8 mouse cellular contexts compared by ENCODE assay signal in the genomic region with DNA sequence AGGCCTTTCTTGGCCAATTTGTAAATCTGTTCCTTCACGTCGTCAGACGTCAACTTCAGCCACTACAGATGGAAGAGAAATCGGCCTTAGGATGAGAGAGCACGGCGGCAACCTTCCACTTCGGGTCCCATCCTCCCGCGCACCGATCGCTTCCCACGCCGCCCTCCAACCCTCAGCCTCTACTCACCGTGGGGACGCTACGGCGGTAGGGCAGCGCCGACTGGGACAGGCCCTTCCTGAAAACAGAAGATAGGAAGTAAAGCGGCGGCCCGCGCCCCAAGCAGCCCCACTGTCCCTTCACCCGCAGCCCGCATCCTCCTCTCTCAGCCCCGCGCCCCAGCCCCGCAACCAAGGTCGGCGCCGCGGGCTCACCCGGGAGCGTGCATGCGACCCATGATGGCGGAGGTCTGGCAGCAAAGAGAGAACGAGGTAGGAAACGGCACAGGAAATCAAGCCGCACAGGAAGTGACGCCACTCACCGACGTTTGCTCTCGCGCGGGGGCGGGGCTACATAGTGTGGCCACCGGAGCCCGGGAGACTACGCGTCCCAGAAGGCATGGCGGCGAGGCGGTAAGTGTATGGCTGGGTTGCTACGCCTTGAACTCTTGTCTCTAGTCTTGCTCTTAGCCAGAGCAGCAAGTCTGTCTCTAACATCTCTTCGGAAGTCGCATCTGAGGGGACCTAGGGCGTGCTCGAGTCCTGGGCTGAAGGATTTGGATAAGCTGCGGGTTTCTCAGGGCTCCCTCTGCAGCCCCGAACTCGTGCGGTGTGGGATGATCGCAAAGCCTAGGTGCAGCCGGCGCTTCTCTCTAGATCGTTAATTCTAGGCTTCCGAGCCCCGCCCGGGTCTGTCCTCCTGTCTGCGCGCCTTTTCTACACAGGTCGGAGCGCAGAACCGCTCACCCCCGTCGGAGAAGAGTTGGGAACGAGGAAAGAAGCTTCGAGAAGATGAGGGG. TPM values are rescaled to one million over a fixed set of nuclear protein-coding genes. Genes with fewer than 3 reads are reported as not detected.
A peak's percentile ranks its signal among the peaks of the same experiment; 100 is the strongest.
DNase-seq lines count a peak whose midpoint lies in the region; ATAC-seq and TF ChIP-seq lines count a peak whose summit lies in the region.

A gene (minus strand): TSS at position 483 of the 956 bp plus-strand sequence.

- peak within 1 kb of the TSS; percentile 84 for H3K4me3 ChIP-seq in ES-E14 (ENCODE audit: insufficient read depth in 1 of 2, low read depth in 1 of 2, low read length in 2 of 2, poor library complexity in 1 of 2, severe bottlenecking in 1 of 2)
- peak within 1 kb of the TSS; percentile 77 for H3K4me3 ChIP-seq in forebrain, embryonic 16.5 days (replicated peaks; ENCODE audit: low read length)
- H3K4me3 ChIP-seq in layer of hippocampus, adult 2 months = peak within 1 kb of the TSS; percentile 97
- H3K4me3 ChIP-seq in lung, embryonic 14.5 days (ENCODE audit: low read depth, low read length) = peak within 1 kb of the TSS; percentile 89
- H3K4me3 ChIP-seq in olfactory bulb, adult 2 months (ENCODE audit: insufficient read depth, low read depth, low read length) = peak within 1 kb of the TSS; percentile 88
- peak within 1 kb of the TSS; percentile 87 for H3K4me3 ChIP-seq in thymus, adult 2 months (ENCODE audit: control insufficient read depth, insufficient read depth, low read length)

- intact Hi-C loops in heart, postnatal 36 days (cut with DNase I) = loop anchor here (10.0 kb wide), 1 partner anchor 1781 kb away; a partner anchor contains a TSS

- H3K36me3 ChIP-seq in ES-E14 (ENCODE audit: control insufficient read depth, insufficient read depth, low read length, poor library complexity, severe bottlenecking) = peaks cover 18% of the 10 kb centered on the region
- H3K36me3 ChIP-seq in forebrain, embryonic 16.5 days (ENCODE audit: control insufficient read depth, insufficient read depth) = peaks cover 20% of the 10 kb centered on the region
- peaks cover 42% of the 10 kb centered on the region for H3K36me3 ChIP-seq in lung, embryonic 14.5 days (ENCODE audit: insufficient read depth)
- H3K36me3 ChIP-seq in thymus, adult 2 months (ENCODE audit: control insufficient read depth, insufficient read depth, low read length) = peaks cover 25% of the 10 kb centered on the region

- peak; percentile 95 for TF ChIP-seq POLR2A in olfactory bulb, adult 2 months (IDR thresholded peaks at IDR 0.05; ENCODE audit: insufficient read depth, low read depth, low read length)
- peak; percentile 94; the same call in 1 of the 2 replicates for TF ChIP-seq POLR2A in thymus, adult 2 months (IDR thresholded peaks at IDR 0.05; ENCODE audit: control insufficient read depth, extremely low read depth, insufficient read depth, low read length, poor library complexity)

- under 1% methylated on average over 78 of the region's 78 CpGs for WGBS in forebrain, embryonic 16.5 days
- WGBS in lung, embryonic 14.5 days = under 1% methylated on average over 78 of the region's 78 CpGs
- WGBS in olfactory bulb, adult 2 months = under 1% methylated on average over 78 of the region's 78 CpGs
- under 1% methylated on average over 78 of the region's 78 CpGs for WGBS in thymus, adult 2 months

- in situ Hi-C loops in ES-E14 (cut with MboI; ENCODE audit: low sequenced_read_pairs in 2 of 2, unreplicated experiment in 2 of 2) = no loop called here

- peak within 1 kb of the TSS; percentile 96 for H3K9ac ChIP-seq in ES-E14 (ENCODE audit: insufficient read depth, low read depth, low read length, poor library complexity, severe bottlenecking)
- peak within 1 kb of the TSS; percentile 86 for H3K9ac ChIP-seq in forebrain, embryonic 16.5 days (replicated peaks; ENCODE audit: low read depth, low read length)
- peak within 1 kb of the TSS; percentile 97 for H3K9ac ChIP-seq in lung, embryonic 14.5 days

- H3K4me1 ChIP-seq in ES-E14 (ENCODE audit: control insufficient read depth in 2 of 2, insufficient read depth in 2 of 2, low read length in 2 of 2, poor library complexity in 1 of 2) = no peaks in the 10 kb centered on the region
- peaks cover 15% of the 10 kb centered on the region for H3K4me1 ChIP-seq in forebrain, embryonic 16.5 days (replicated peaks; ENCODE audit: control insufficient read depth, insufficient read depth, low read length)
- peaks cover 11% of the 10 kb centered on the region; the same call in 1 of the 2 replicates for H3K4me1 ChIP-seq in lung, embryonic 14.5 days (ENCODE audit: insufficient read depth)
- H3K4me1 ChIP-seq in olfactory bulb, adult 2 months (ENCODE audit: control insufficient read depth, insufficient read depth, low read length) = peaks cover 4% of the 10 kb centered on the region; the same call in 1 of the 2 replicates
- peaks cover 5% of the 10 kb centered on the region for H3K4me1 ChIP-seq in thymus, adult 2 months (replicated peaks; ENCODE audit: control insufficient read depth, insufficient read depth, low read length)

- TF ChIP-seq CTCF in layer of hippocampus, adult 2 months (conservative IDR thresholded peaks at IDR 0.05) = no peak
- 0 out of 2 replicates have a peak, but pooled peaks have one; percentile 2 for TF ChIP-seq CTCF in lung, embryonic 14.5 days (IDR thresholded peaks at IDR 0.05; ENCODE audit: low read depth)
- peak; percentile 22; the same call in 1 of the 2 replicates for TF ChIP-seq CTCF in olfactory bulb, adult 2 months (IDR thresholded peaks at IDR 0.05; ENCODE audit: insufficient read depth, low read depth, low read length)
- TF ChIP-seq CTCF in thymus, adult 2 months (IDR thresholded peaks at IDR 0.05; ENCODE audit: borderline replicate concordance, control insufficient read depth, extremely low read depth, insufficient read depth, low read length, poor library complexity) = peak; percentile 26; the same call in 1 of the 2 replicates

- DNase-seq in ES-E14 (ENCODE audit: low read depth, low spot score) = peak; percentile 93
- peak; percentile 96 for DNase-seq in cerebellum, adult 11-12 months
- peak; percentile 97 for DNase-seq in heart, postnatal 36 days
- peak; percentile 98 for DNase-seq in layer of hippocampus, adult 2 months (ENCODE audit: low spot score in 2 of 2)
- peak; percentile 99 for DNase-seq in lung, embryonic 14.5 days
- peak; percentile 97 for DNase-seq in thymus, adult 2 months

- H3K9me3 ChIP-seq in ES-E14 (ENCODE audit: control insufficient read depth, insufficient read depth, low read depth, low read length) = no peaks in the 10 kb centered on the region
- no peaks in the 10 kb centered on the region for H3K9me3 ChIP-seq in forebrain, embryonic 16.5 days (ENCODE audit: control insufficient read depth, low read length)
- no peaks in the 10 kb centered on the region for H3K9me3 ChIP-seq in lung, embryonic 14.5 days (ENCODE audit: low read depth, low read length)

- ATAC-seq in forebrain, embryonic 16.5 days = peak; percentile 99
- peak; percentile 99 for ATAC-seq in lung, embryonic 14.5 days (ENCODE audit: insufficient read depth)

- H3K27me3 ChIP-seq in forebrain, embryonic 16.5 days (replicated peaks; ENCODE audit: control insufficient read depth, insufficient read depth, low read length) = no peaks in the 10 kb centered on the region
- no peaks in the 10 kb centered on the region for H3K27me3 ChIP-seq in lung, embryonic 14.5 days (ENCODE audit: insufficient read depth, low read length)
- no peaks in the 10 kb centered on the region for H3K27me3 ChIP-seq in thymus, adult 2 months (ENCODE audit: control insufficient read depth, insufficient read depth, low read length)

- H3K27ac ChIP-seq in ES-E14 (ENCODE audit: insufficient read depth, low read depth, low read length, poor library complexity, severe bottlenecking) = peak within 1 kb of the TSS; percentile 92
- peak within 1 kb of the TSS; percentile 79 for H3K27ac ChIP-seq in forebrain, embryonic 16.5 days (ENCODE audit: low read length)
- peak within 1 kb of the TSS; percentile 96 for H3K27ac ChIP-seq in layer of hippocampus, adult 2 months
- peak within 1 kb of the TSS; percentile 83 for H3K27ac ChIP-seq in lung, embryonic 14.5 days (ENCODE audit: low read depth)
- peak within 1 kb of the TSS; percentile 89 for H3K27ac ChIP-seq in olfactory bulb, adult 2 months (ENCODE audit: insufficient read depth, low read depth, low read length)
- H3K27ac ChIP-seq in thymus, adult 2 months (ENCODE audit: control insufficient read depth, insufficient read depth, low read length) = peak within 1 kb of the TSS; percentile 61

- H3K4me2 ChIP-seq in forebrain, embryonic 16.5 days (ENCODE audit: low read length) = peak within 1 kb of the TSS; percentile 94
- peak within 1 kb of the TSS; percentile 82 for H3K4me2 ChIP-seq in lung, embryonic 14.5 days

TF ChIP-seq in ES-E14, 5 proteins besides CTCF, POLR2A, EP300 and RAD21:
- TF ChIP-seq MAFK (IDR thresholded peaks at IDR 0.05; ENCODE audit: insufficient read depth, low read depth, low read length) (no peak), HCFC1 (IDR thresholded peaks at IDR 0.05; ENCODE audit: borderline replicate concordance, insufficient read depth, low read length) (peak; percentile 86), ZC3H11A (IDR thresholded peaks at IDR 0.05; ENCODE audit: borderline replicate concordance, low read depth, low read length) (no peak), CHD2 (IDR thresholded peaks at IDR 0.05; ENCODE audit: low read depth, low read length) (no peak), ZNF384 (IDR thresholded peaks at IDR 0.05; ENCODE audit: low read depth, low read length) (no peak)

RNA-seq across cellular contexts. Expression of the gene that starts here (rescaled TPM):
- total RNA-seq in ES-E14 (2012; rRNA removed) = 801 and 1,038 TPM in 2 replicates
- 452 and 498 TPM in 2 replicates for polyA plus RNA-seq in forebrain, embryonic 16.5 days (2015; fragmentation: Nextera tagmentation; extraction: Ambion mirVana)
- total RNA-seq in heart, postnatal 36 days (2021) = 100 to 1,000 TPM; 313 to 343 TPM
- total RNA-seq in layer of hippocampus, adult 2 months (2021) = 100 to 1,000 TPM; 242 to 244 TPM
- polyA plus RNA-seq in lung, embryonic 14.5 days (2014; fragmentation: Nextera tagmentation; extraction: Ambion mirVana) = 953 and 964 TPM in 2 replicates
- not detected in 2 replicates for polyA plus RNA-seq in olfactory bulb, adult 2 months (2012; ENCODE audit: insufficient read depth, insufficient read length, low replicate concordance, missing spikeins)
- polyA plus RNA-seq in thymus, adult 2 months (2012; rRNA removed) = 160 and 185 TPM in 2 replicates

Comparison
In these comparisons a context has a peak if more than half of its experiments do, and no peak if none do; other contexts are left out.
1. Peak in every context shown above with its lines: DNase-seq, ATAC-seq, H3K4me3 ChIP-seq and H3K27ac ChIP-seq.